Mouse (Mus musculus) testis, adult 2 months (tissue): ENCODE measurements at regions not wholly inside any gene's neighbourhood (a gene's known extent, or its start where the extent isn't known, plus 50 kb on each side); places are given as distances from the start of the nearest gene placed in this dataset.
A peak's percentile ranks its signal among the peaks of the same experiment; 100 is the strongest.

Source experiments
- H3K27ac ChIP-seq: fragments of 200-500 bp; 2 replicates; pipeline ENCODE4 v1.5.1; 2012; ENCODE audit warnings: low read depth, low read length; ENCODE audit not compliant: control insufficient read depth, insufficient read depth
- H3K27me3 ChIP-seq: fragments of 200-500 bp; 2 replicates; pipeline ENCODE4 v1.6.1; 2012; ENCODE audit warnings: mild to moderate bottlenecking, low read length, moderate library complexity; ENCODE audit not compliant: control insufficient read depth, insufficient read depth
- H3K36me3 ChIP-seq: fragments of 200-500 bp; 2 replicates; pipeline ENCODE4 v1.6.1; 2012; ENCODE audit warnings: mild to moderate bottlenecking, low read length; ENCODE audit not compliant: control insufficient read depth, insufficient read depth
- H3K4me1 ChIP-seq: fragments of 200-500 bp; 2 replicates; pipeline ENCODE4 v1.6.1; 2012; ENCODE audit warnings: low read length; ENCODE audit not compliant: control insufficient read depth, insufficient read depth
- H3K4me3 ChIP-seq: fragments of 200-500 bp; 2 replicates; pipeline ENCODE4 v1.5.1; 2012; ENCODE audit warnings: low read depth, mild to moderate bottlenecking, low read length, moderate library complexity, mixed read lengths; ENCODE audit not compliant: control insufficient read depth
- CTCF ChIP-seq: fragments of 200-500 bp; IDR thresholded peaks from 2 replicates; pipeline ENCODE4 v1.5.1; 2012; ENCODE audit warnings: low read depth, mild to moderate bottlenecking, inconsistent platforms, low read length, moderate library complexity; ENCODE audit not compliant: control insufficient read depth, insufficient read depth, insufficient replicate concordance
- POLR2A ChIP-seq: fragments of 200-500 bp; IDR thresholded peaks from 2 replicates; pipeline ENCODE4 v1.6.1; 2012; ENCODE audit warnings: low read depth, mild to moderate bottlenecking, inconsistent platforms, low read length, moderate library complexity; ENCODE audit not compliant: control insufficient read depth

- Histone ChIP-seq H3K27me3 (no peaks in the 10 kb centered on the region), H3K4me3 (no peak overlapping the region), H3K4me1 (peaks cover 2% of the 10 kb centered on the region), H3K36me3 (no peaks in the 10 kb centered on the region), H3K27ac (no peak overlapping the region)
- TF ChIP-seq CTCF, result peak; percentile 35; the same call in 1 of the 2 replicates
- no peak for TF ChIP-seq POLR2A
These were observed 132.6 kb upstream of the Gm12830 start for GRCm38 (mm10) chr4:114688973-114689371.

GRCm38 (mm10) chr4:114705586-114705985 lies 115.9 kb upstream of the Gm12830 start:
- Histone ChIP-seq H3K4me3 (no peak overlapping the region), H3K36me3 (no peaks in the 10 kb centered on the region), H3K27me3 (no peaks in the 10 kb centered on the region), H3K27ac (no peak overlapping the region), H3K4me1 (no peaks in the 10 kb centered on the region)
- TF ChIP-seq CTCF, result no peak
- TF ChIP-seq POLR2A, result no peak

GRCm38 (mm10) chr4:114710182-114710909 lies 111.2 kb upstream of the Gm12830 start:
- H3K4me1 ChIP-seq, result no peaks in the 10 kb centered on the region
- H3K36me3 ChIP-seq, result no peaks in the 10 kb centered on the region
- H3K4me3 ChIP-seq, result no peak overlapping the region
- no peaks in the 10 kb centered on the region for H3K27me3 ChIP-seq
- no peak for TF ChIP-seq CTCF
- no peak for TF ChIP-seq POLR2A
- no peak overlapping the region for H3K27ac ChIP-seq

- no peak for TF ChIP-seq POLR2A
- no peak for TF ChIP-seq CTCF
- Histone ChIP-seq H3K4me3 (no peak overlapping the region), H3K27me3 (no peaks in the 10 kb centered on the region), H3K27ac (no peak overlapping the region), H3K36me3 (no peaks in the 10 kb centered on the region), H3K4me1 (no peaks in the 10 kb centered on the region)
These were observed 110.4 kb upstream of the Gm12830 start for GRCm38 (mm10) chr4:114711082-114711481.

- Histone ChIP-seq H3K27ac (no peak overlapping the region), H3K4me3 (no peak overlapping the region), H3K27me3 (no peaks in the 10 kb centered on the region), H3K36me3 (no peaks in the 10 kb centered on the region), H3K4me1 (no peaks in the 10 kb centered on the region)
- TF ChIP-seq CTCF, result no peak
These were observed 109.4 kb upstream of the Gm12830 start for GRCm38 (mm10) chr4:114712005-114712665.

GRCm38 (mm10) chr4:114712921-114713527 lies 108.5 kb upstream of the Gm12830 start:
- no peak overlapping the region for H3K27ac ChIP-seq
- H3K36me3 ChIP-seq, result no peaks in the 10 kb centered on the region
- H3K4me1 ChIP-seq, result no peaks in the 10 kb centered on the region
- no peak for TF ChIP-seq CTCF
- TF ChIP-seq POLR2A, result no peak
- H3K27me3 ChIP-seq, result no peaks in the 10 kb centered on the region
- no peak overlapping the region for H3K4me3 ChIP-seq

GRCm38 (mm10) chr4:114716703-114717102 lies 104.8 kb upstream of the Gm12830 start:
- no peaks in the 10 kb centered on the region for H3K4me1 ChIP-seq
- no peaks in the 10 kb centered on the region for H3K27me3 ChIP-seq
- H3K27ac ChIP-seq, result no peak overlapping the region
- no peak overlapping the region for H3K4me3 ChIP-seq
- no peak for TF ChIP-seq POLR2A
- TF ChIP-seq CTCF, result no peak
- H3K36me3 ChIP-seq, result no peaks in the 10 kb centered on the region
